Mouse (Mus musculus) hindbrain, embryonic 15.5 days (tissue): Measurements from ENCODE around the gene Alx3. TPM values are rescaled to one million over a fixed set of nuclear protein-coding genes. Genes with fewer than 3 reads are reported as not detected.

Experiments
- ATAC-seq: fragments of 200-750 bp; cut with Nextera tagmentation; 2 replicates; pipeline ENCODE4 v1.8.0; 2017; ENCODE audit warnings: low read depth, moderate number of reproducible peaks, moderate TSS enrichment; ENCODE audit not compliant: low FRiP score
- H3K27ac ChIP-seq: fragments of 300-500 bp; sonication (generic); replicated peaks from 2 replicates; pipeline ENCODE4 v1.5.1; 2015; ENCODE audit warnings: mild to moderate bottlenecking, inconsistent platforms
- H3K27me3 ChIP-seq: fragments of 300-500 bp; sonication (generic); 2 replicates; pipeline ENCODE4 v1.6.1; 2015; ENCODE audit warnings: control low read depth, inconsistent platforms
- H3K36me3 ChIP-seq: fragments of 300-500 bp; sonication (generic); 2 replicates; pipeline ENCODE4 v1.6.1; 2015; ENCODE audit warnings: control low read depth, inconsistent platforms
- H3K4me1 ChIP-seq: fragments of 300-500 bp; sonication (generic); replicated peaks from 2 replicates; pipeline ENCODE4 v1.6.1; 2015; ENCODE audit warnings: control low read depth, inconsistent platforms
- H3K4me2 ChIP-seq: fragments of 300-500 bp; sonication (generic); 2 replicates; pipeline ENCODE4 v1.6.1; 2015; ENCODE audit warnings: moderate library complexity, mild to moderate bottlenecking, inconsistent platforms
- H3K4me3 ChIP-seq: fragments of 300-500 bp; sonication (generic); 2 replicates; pipeline ENCODE4 v1.5.1; 2015; ENCODE audit warnings: mild to moderate bottlenecking, inconsistent platforms
- H3K9ac ChIP-seq: fragments of 300-500 bp; sonication (generic); 2 replicates; pipeline ENCODE4 v1.6.1; 2015; ENCODE audit warnings: inconsistent platforms
- H3K9me3 ChIP-seq: fragments of 300-500 bp; sonication (generic); 2 replicates; pipeline ENCODE4 v1.6.1; 2016; ENCODE audit warnings: control low read depth, inconsistent platforms
- WGBS: fragments of 180-500 bp; shearing (Covaris S2); methylation state at CpG from one replicate; pipeline ENCODE4 v1.1.7; 2015; 5-methylcytosine and 5-hydroxymethylcytosine counted together
- polyA plus RNA-seq: library from polyadenylated mRNA; unstranded; fragments of >200 nt; fragmentation: Nextera tagmentation; extraction: Ambion mirVana; gene quantifications from 2 replicates; pipeline ENCODE4 v1.2.1, GENCODE M21; 2015

Alx3 gene
- polyA plus RNA-seq, 1 experiment from 2014 or later = 0.16 TPM

DNA sequence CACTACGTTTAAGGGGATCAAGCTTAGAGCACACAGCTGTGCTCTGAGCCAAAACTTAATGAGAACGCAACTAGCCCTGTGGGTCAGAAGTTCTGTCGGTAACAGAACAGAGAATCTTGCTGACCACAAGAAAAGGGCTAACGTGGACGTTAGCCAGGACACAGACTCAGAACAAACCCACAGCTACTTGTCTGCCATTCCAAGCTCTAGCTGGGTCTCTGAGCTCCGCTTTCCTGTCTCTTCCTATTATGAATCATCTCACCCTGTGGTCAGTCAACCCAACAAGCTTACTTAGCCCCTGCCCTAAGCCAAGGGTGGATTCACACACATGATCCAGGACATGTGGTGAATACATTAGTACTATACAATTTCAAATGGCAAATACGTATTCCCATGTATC, 27.1 kb upstream of the Alx3 start:
- Histone ChIP-seq H3K4me1 (no peaks in the 10 kb centered on the region), H3K27ac (no peak overlapping the region), H3K27me3 (no peaks in the 10 kb centered on the region), H3K4me2 (no peak overlapping the region), H3K9ac (no peak overlapping the region), H3K36me3 (no peaks in the 10 kb centered on the region), H3K9me3 (no peaks in the 10 kb centered on the region), H3K4me3 (no peak overlapping the region)
- WGBS = 81% methylated on average over 7 of the region's 7 CpGs
- no peak for ATAC-seq

DNA sequence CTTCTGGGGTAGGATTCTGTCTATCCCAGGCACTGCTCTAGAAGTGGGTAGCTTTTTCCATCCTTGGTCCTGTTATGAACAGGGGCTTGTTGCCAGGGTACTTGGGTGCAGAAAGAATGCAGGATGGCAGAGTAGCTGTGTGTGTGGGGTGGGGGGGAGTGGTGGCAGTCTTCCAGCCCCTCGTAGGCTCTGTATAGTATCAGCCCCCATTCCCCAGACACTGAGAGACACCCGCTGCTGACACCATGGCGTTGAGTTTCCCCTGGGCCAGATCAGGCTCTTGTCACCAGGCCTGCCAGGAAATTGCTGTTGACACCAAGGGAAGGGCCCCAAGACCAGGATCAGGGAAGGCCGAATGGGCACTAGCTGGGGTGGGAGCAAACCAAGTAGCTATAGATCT, 26.1 kb upstream of the Alx3 start:
- Histone ChIP-seq H3K27me3 (no peaks in the 10 kb centered on the region), H3K4me2 (no peak overlapping the region), H3K9me3 (no peaks in the 10 kb centered on the region), H3K4me3 (no peak overlapping the region), H3K27ac (no peak overlapping the region), H3K4me1 (no peaks in the 10 kb centered on the region), H3K9ac (no peak overlapping the region), H3K36me3 (no peaks in the 10 kb centered on the region)
- peak; percentile 51; the same call in 1 of the 2 replicates for ATAC-seq
- WGBS = 55% methylated on average over 4 of the region's 4 CpGs

DNA sequence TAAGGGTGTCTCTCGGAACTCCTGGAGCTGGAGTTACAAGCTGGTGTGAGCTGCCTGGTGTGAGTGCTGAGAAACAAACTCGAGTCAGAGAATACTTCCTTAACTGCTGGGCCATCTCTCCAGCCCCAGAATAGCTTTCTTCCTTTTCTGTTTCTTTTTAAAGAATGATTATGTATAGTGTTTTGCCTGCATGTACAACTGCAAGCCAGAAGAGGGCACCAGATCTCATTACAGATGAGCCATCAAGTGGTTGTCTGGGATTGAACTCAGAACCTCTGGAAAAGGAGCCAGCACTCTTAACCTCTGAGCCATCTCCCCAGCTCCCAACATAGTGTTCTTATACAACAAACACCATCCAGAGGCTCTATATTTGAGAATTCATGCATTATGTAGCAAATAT, 23.6 kb upstream of the Alx3 start:
- H3K4me2 ChIP-seq = no peak overlapping the region
- no peaks in the 10 kb centered on the region for H3K27me3 ChIP-seq
- H3K4me3 ChIP-seq = no peak overlapping the region
- no peaks in the 10 kb centered on the region for H3K9me3 ChIP-seq
- ATAC-seq = no peak
- no peaks in the 10 kb centered on the region for H3K4me1 ChIP-seq
- no peaks in the 10 kb centered on the region for H3K36me3 ChIP-seq
- WGBS = 54% methylated on average over 2 of the region's 2 CpGs
- H3K27ac ChIP-seq = no peak overlapping the region
- H3K9ac ChIP-seq = no peak overlapping the region

- 90% methylated on average over 3 of the region's 3 CpGs for WGBS
- peaks cover 34% of the 10 kb centered on the region for H3K27me3 ChIP-seq
- no peak overlapping the region for H3K9ac ChIP-seq
- H3K36me3 ChIP-seq = no peaks in the 10 kb centered on the region
- H3K4me2 ChIP-seq = no peak overlapping the region
- no peak overlapping the region for H3K4me3 ChIP-seq
- H3K27ac ChIP-seq = no peak overlapping the region
- no peak for ATAC-seq
- H3K4me1 ChIP-seq = no peaks in the 10 kb centered on the region
- H3K9me3 ChIP-seq = no peaks in the 10 kb centered on the region
Measured at GRCm38 (mm10) chr3:107576807-107577206, 18.0 kb upstream of the Alx3 start.

DNA sequence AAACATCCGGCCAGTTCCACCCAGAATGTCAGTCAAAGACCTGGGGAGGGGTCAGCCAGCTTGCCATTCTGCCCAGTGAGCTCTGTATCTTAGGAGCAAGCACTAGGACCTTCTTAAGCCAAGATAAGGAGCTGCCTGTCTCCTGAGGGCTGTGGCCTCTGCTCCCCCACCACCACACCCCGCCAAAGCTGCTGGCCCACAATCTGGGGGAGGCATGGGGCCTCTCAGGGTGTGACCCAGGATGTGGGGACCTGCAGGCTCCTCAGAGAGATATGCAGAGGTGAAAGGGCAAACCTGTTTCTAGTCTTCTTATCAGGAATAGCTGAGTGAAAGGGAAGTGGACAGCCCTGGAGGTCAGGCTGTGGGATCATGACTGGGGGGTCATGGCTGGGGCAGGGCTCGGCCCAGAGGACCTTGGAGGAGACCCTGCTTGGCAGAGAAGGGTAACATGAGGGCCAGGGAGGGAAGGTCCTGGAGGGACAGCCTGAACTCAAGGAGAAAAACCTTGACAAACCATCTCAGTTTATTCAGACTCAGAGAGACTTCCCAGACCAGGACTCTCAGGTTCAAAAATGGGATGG, 16.9 kb upstream of the Alx3 start:
- no peaks in the 10 kb centered on the region for H3K36me3 ChIP-seq
- H3K4me1 ChIP-seq = peaks cover 3% of the 10 kb centered on the region
- no peaks in the 10 kb centered on the region for H3K9me3 ChIP-seq
- H3K27ac ChIP-seq = no peak overlapping the region
- no peak for ATAC-seq
- H3K4me2 ChIP-seq = no peak overlapping the region
- WGBS = 48% methylated on average over 3 of the region's 3 CpGs
- H3K9ac ChIP-seq = no peak overlapping the region
- H3K4me3 ChIP-seq = no peak overlapping the region
- H3K27me3 ChIP-seq = peaks cover 34% of the 10 kb centered on the region

GRCm38 (mm10) chr3:107579466-107579865, 15.4 kb upstream of the Alx3 start:
- ATAC-seq = no peak
- Histone ChIP-seq H3K4me3 (no peak overlapping the region), H3K9me3 (no peaks in the 10 kb centered on the region), H3K27me3 (peaks cover 46% of the 10 kb centered on the region), H3K4me1 (peaks cover 8% of the 10 kb centered on the region), H3K4me2 (no peak overlapping the region), H3K36me3 (no peaks in the 10 kb centered on the region), H3K9ac (no peak overlapping the region), H3K27ac (no peak overlapping the region)
- 4% methylated on average over 4 of the region's 4 CpGs for WGBS

DNA sequence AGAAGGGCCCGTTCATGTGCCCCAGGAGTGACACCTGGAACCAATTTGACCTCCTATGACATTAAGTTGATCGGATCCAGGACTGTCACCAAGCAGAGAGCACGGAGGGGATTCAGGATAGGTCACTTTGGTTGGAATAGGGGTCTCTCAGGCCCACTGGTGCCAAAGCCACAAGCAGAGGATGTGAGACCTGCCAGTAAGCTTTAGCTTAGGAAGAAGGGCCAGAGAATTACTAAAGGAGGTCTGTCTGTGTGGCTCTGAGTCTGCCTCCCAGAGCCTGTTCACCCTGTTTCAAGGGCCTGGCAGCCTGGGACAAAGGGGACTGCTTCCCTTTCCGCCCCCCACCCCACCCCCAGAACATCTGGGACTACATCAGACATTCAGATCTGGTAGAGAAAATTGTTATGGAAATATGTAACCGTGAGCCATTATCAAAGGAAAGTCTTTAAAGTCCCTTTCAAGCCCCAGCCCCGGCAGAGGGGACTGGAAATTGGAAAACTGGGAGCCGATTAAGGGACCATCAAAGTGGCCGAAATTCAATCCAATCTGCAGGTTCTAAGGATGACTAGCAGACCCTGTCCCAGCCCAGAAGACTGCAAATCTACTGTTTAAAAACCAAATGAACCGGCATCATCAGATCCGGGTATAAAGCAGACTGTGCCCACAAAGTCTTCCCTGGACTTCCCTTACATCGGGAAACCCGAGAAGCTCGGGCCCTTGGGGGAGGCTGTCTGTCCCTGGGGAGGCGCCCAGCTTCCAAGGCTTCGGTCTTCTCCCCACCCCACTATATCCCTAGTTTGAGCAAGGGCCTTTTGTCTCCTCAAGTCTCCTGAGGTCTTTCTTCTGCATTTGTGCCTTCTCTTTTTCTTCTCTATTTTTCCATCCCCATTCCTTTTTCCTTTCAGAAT, 13.5 kb upstream of the Alx3 start:
- Histone ChIP-seq H3K27ac (no peak overlapping the region), H3K4me2 (no peak overlapping the region), H3K27me3 (peaks cover 65% of the 10 kb centered on the region), H3K9ac (no peak overlapping the region), H3K36me3 (no peaks in the 10 kb centered on the region), H3K9me3 (no peaks in the 10 kb centered on the region), H3K4me3 (no peak overlapping the region), H3K4me1 (peaks cover 8% of the 10 kb centered on the region)
- 5% methylated on average over 15 of the region's 15 CpGs for WGBS
- ATAC-seq = no peak

- H3K4me1 ChIP-seq = peaks cover 8% of the 10 kb centered on the region
- H3K27me3 ChIP-seq = peaks cover 72% of the 10 kb centered on the region
- peak overlapping the region; percentile 9 for H3K4me3 ChIP-seq
- peak overlapping the region; percentile 45 for H3K4me2 ChIP-seq
- no peak overlapping the region for H3K27ac ChIP-seq
- H3K36me3 ChIP-seq = no peaks in the 10 kb centered on the region
- ATAC-seq = no peak
- H3K9ac ChIP-seq = no peak overlapping the region
- 3% methylated on average over 18 of the region's 18 CpGs for WGBS
- H3K9me3 ChIP-seq = no peaks in the 10 kb centered on the region
Measured at GRCm38 (mm10) chr3:107582130-107582874, 12.5 kb upstream of the Alx3 start.

DNA sequence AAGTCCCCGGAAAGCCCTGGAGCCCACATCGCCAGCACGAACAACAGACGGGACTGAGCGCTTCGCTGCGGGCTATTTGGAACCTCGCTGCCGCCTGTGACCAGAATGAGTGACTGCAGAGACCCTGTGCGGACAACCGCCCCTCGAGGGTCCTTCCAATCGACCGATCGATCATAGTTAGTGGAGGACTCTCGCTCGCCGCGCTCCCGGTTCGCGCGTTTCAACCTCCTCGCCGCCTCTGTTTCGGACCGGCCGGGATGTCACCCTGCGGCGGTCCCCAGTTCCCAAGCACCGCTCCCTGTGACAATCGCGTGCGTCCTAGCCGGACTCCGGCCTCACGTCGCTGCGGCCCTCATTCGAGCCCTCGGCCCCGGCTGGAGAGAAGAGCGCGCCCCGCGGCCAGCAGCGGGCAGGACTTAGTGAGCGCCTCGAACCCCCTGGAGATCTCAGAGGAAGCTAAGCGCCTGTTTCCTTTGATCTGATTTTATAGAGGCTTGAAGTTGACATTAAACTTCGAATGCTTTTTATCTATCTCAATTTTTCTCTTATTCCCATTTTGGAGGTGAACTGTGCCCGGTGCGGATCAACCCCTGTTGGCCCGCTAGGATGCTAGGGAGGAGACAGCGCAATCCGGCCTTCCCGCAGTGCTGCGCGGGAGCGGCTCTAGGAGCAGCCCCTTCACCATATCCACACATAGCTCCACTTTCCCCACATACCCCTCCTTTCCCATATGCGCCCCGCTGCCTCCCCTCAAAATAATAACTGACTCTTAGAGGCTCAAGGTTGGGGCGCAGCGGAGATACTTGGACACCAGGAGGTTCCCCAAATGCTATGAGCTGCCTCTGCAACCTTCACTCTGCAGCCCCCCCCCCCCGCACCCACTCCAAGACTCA, 11.7 kb upstream of the Alx3 start:
- peaks cover 74% of the 10 kb centered on the region for H3K27me3 ChIP-seq
- H3K36me3 ChIP-seq = no peaks in the 10 kb centered on the region
- peak overlapping the region; percentile 45 for H3K4me2 ChIP-seq
- H3K4me1 ChIP-seq = peaks cover 8% of the 10 kb centered on the region
- no peak overlapping the region for H3K27ac ChIP-seq
- H3K4me3 ChIP-seq = peak overlapping the region; percentile 9
- H3K9ac ChIP-seq = no peak overlapping the region
- WGBS = 1% methylated on average over 65 of the region's 65 CpGs
- no peaks in the 10 kb centered on the region for H3K9me3 ChIP-seq
- ATAC-seq = no peak

DNA sequence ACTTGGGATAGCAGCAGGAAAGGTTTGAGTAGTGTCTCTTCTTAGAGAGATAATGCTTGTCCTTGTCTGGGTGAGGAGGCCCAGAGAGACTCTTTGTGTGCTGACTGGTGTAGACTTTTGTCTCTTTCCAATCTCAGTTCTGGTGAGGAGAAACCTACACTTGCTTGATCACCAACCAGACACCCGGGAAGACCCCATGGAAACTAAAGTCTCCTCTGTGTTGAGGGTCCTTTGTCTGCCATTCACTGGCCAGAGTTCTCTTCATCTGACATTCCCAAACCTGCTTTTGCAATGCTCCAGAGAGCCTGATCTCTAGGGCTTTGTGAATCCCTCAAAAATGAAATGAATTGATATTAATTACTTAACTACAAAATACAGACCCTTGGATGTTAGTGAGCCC, 10.9 kb upstream of the Alx3 start:
- peaks cover 68% of the 10 kb centered on the region for H3K27me3 ChIP-seq
- no peak for ATAC-seq

DNA sequence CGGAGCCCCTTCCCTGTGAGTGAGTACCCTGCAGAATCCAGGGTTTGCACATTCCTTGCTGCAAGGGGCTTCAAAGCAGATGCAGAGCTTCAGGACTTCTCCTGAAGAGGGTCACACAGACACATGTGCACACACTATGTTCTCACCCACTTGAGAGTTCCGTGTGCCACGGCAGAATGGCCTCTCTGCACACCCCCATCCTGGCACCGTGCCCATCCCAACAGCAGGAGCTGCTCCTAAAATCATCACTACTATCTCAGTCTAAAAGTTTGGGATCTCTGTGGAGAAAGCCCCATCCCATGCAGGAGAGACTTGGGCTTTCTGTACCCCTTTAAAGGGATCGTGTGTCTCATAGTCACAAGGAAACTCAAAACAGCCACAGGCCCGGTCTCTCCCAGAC, 8.3 kb upstream of the Alx3 start:
- Histone ChIP-seq H3K9me3 (no peaks in the 10 kb centered on the region), H3K4me3 (no peak overlapping the region), H3K27me3 (peaks cover 66% of the 10 kb centered on the region), H3K4me1 (peaks cover 8% of the 10 kb centered on the region), H3K4me2 (no peak overlapping the region), H3K36me3 (no peaks in the 10 kb centered on the region), H3K27ac (no peak overlapping the region), H3K9ac (no peak overlapping the region)
- ATAC-seq = no peak
- WGBS = 73% methylated on average over 6 of the region's 6 CpGs

More for the DNA sequence above, 10.9 kb upstream of the Alx3 start:
- no peak overlapping the region for H3K4me3 ChIP-seq
- H3K4me1 ChIP-seq = peaks cover 8% of the 10 kb centered on the region
- H3K36me3 ChIP-seq = no peaks in the 10 kb centered on the region
- no peaks in the 10 kb centered on the region for H3K9me3 ChIP-seq
- no peak overlapping the region for H3K27ac ChIP-seq
- no peak overlapping the region for H3K9ac ChIP-seq
- WGBS = 0% methylated on average over 1 of the region's 1 CpGs
- no peak overlapping the region for H3K4me2 ChIP-seq
